Mouse (Mus musculus) embryonic fibroblast, embryonic 13.5 days (primary cell): ENCODE measurements around the gene 4930452B06Rik.

Experiments
- CTCF ChIP-seq: IDR thresholded peaks from 2 replicates; pipeline ENCODE4 v1.5.1; 2011; ENCODE audit warnings: mild to moderate bottlenecking, control low read depth, low read length, moderate library complexity, borderline replicate concordance; ENCODE audit not compliant: insufficient read depth
- POLR2A ChIP-seq: IDR thresholded peaks from 2 replicates; pipeline ENCODE4 v1.6.1; 2011; ENCODE audit warnings: low read depth, mild to moderate bottlenecking, control low read depth, low read length, moderate library complexity

GRCm38 (mm10) chr14:8712674-8713073, 46.6 kb upstream of the 4930452B06Rik start:
- no peak for TF ChIP-seq CTCF
- TF ChIP-seq POLR2A: no peak
